Mouse (Mus musculus): ENCODE data around the gene Qrfp.

DNA sequence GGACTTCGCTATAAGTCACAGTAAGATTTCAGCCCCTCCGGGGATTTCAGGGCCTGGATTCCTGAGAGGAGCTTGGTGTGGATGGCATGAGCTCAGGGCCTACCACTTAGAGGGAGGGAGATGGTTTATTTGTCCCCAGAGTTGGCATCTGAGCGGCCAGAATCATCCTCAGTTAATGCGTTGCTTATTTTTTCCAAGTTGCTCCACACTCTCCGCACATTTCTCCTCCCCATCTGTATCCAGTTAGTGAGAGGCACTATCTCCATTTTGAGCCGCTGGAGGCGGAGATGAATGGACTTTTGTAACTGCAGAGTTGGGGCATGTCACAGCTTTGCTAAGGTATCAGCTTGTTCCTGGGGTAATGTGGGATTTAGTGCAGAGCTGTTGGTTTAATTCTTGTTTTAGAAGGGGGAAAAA is 49.3 kb downstream of the Qrfp start:
- no peak for TF ChIP-seq CTCF (conservative IDR thresholded peaks at IDR 0.05; ENCODE audit: low read length)
- no peak for TF ChIP-seq NANOG (IDR thresholded peaks at IDR 0.05; ENCODE audit: borderline replicate concordance, low read length)

Measured in E14TG2a.4 (cell line).